Mouse (Mus musculus): ENCODE data around the gene Terf2.

The Terf2 gene

GRCm38 (mm10) chr8:107096366-107097036, at the start of gene Terf2:
Gene Terf2 (minus strand): TSS chr8:107096547.
- DNase-seq (ENCODE audit: low spot score in 2 of 2), result peak; percentile 94 to 95

DNA sequence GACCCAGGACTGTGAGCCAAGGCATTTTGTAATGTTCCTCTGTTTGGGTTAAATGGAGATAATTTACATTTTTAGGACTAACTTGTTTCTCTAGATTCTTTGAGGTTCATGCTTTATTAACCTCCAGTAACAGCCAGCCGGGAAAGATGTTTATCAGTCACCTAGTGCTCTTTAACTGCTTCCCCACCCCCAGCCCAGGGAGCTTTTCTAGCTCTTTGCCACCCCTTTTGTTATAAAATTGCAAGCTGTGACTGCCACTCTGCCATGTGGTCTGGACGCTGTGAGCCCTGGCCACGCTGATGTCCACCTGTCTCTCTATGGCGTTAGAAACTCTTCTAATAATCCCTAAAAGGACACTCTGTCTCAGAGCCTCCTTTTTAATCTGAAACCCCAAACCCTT, 47.2 kb upstream of the Terf2 start:
- no peak for DNase-seq (ENCODE audit: low spot score in 2 of 2)

DNA sequence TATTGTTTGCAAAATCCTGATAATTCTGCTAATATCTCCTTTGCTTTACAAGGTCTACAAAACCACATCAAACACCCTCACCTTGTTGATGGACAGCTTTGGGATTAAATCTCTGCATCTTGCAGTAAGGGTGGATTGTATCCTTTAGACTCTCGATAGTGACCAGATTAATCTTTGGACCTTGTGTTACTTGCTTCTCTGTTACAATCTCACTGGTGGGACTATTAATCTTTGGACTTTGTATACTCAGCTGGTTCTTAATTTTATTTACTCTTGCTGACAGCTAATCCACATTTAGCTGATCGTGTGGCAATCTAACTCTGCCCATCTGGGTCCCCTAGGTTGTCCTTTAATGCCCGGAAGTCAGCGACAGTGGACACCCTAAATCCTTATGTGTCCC, 46.2 kb upstream of the Terf2 start:
- DNase-seq (ENCODE audit: low spot score in 2 of 2), result no peak

DNA sequence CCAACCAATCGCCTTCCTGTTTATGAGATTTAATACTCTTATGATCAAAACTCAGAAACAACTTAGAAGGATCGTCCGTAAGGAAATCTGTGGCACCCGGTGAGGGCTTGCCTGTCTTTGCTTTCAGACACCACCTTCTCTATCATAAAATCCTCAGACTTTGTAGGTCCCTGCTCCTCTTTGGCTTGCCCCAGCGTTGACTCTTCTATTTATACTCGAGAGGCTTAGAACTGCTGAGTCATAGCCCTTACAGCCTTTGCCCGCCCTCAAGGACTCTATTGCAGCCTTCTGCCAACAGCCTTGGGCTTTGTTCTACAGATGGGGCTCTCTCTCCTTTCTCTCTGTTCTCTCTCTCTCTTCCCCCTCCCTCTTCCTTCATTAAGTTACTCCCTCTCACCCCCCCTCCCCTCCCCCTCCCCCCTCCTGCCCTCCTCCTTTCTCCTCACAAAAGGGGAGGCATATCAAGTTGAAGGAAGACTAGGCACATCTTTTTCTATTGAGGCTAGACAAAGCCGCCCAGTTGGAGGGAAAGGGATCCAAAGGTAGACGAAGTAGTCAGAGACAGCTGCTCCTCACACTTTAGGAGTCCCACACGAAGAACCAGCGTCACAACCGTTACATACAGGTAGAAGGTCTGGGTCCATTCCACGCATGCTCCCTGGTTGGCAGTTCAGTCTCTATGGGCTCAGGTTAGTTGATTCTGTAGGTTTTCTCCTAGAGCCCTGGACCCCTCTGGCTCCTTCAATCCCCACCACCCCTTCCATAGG, 43.5 kb upstream of the Terf2 start:
- DNase-seq (ENCODE audit: low spot score in 2 of 2), result no peak

DNA sequence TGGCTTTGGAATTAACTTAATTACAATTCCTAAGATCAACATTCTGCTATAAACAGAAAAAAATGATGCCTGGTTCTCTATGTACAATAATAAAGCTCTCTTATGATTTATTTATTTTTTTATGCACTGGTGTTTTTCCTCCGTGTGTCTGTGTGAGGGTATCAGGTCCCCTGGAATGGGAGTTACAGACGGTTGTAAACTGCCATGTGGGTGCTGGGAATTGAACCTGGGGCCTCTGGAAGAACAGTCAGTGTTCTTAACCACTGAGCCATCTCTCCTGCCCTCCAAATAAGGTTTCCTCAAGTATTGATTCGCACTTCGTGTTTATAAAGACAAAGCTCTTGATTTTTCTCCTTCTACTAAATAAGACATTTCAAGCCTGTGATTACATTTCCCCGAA, 42.0 kb upstream of the Terf2 start:
- DNase-seq (ENCODE audit: low spot score in 2 of 2), result no peak

DNA sequence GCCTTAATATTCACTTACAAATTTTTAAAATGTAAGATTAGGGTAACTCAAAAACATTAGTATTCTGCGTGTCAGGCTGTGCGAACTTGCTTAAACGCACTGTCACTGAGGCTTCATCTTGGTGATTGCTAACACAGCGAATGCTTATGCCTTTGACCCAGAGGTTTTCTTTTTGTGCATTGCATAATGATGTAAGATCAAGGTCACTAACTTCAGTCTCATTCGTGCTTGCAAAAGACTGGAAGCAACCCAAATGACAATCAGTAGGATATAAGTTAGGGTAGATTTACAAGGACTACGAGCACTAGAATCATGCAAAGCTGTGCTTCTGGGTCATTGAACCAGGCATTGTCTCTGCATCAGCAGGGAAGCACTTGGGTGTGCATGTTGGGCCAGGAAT, 41.2 kb upstream of the Terf2 start:
- no peak for DNase-seq (ENCODE audit: low spot score in 2 of 2)

DNA sequence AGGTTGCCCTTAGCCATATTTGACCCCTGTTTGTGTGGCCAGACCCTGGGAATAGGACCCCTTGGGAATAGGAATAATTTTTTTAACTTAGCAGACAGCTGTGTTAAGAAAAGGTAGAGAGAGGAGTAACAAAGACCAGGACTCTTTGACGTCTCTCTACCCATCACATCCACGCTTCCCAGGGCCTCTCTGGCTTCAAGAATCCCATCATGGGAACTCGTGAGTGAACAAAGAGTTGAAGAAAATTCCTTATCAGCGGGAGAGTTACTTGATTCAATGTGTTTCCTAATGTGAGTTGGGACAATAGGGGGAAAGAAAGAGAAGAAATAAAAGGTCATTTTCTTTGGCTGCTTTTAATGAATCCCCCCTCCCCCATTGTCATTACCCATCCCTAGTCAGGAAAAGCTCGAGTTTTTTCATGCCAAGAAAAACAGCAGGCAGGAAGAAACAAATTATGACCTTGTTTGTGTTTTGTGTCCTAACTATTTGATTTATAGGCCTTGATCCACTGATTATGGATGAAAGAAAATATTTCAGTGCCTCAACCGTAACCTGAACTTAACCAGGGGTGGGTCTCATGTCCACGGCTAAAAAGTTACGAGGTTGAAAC, 39.8 kb upstream of the Terf2 start:
- no peak for DNase-seq (ENCODE audit: low spot score in 2 of 2)

DNA sequence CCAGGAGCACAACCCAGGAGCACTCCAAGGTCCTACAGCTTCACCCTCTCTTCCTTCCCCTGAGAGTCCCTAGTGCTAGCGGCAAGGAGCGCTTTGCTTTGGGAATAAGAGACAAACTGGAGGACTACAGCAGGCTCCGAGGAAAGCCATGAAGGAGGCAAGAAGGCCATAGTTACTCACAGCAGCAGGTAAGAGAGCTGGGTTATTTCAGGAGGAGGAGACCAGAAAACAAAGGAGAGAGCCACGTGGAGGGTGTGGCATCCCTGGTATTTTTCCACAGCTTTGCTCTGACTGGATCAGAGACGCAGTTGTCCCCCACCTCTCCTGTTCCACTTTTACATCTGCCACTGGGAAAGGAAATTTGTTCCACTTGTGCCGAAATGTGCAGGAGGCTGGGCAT, 37.5 kb upstream of the Terf2 start:
- no peak for DNase-seq (ENCODE audit: low spot score in 2 of 2)

DNA sequence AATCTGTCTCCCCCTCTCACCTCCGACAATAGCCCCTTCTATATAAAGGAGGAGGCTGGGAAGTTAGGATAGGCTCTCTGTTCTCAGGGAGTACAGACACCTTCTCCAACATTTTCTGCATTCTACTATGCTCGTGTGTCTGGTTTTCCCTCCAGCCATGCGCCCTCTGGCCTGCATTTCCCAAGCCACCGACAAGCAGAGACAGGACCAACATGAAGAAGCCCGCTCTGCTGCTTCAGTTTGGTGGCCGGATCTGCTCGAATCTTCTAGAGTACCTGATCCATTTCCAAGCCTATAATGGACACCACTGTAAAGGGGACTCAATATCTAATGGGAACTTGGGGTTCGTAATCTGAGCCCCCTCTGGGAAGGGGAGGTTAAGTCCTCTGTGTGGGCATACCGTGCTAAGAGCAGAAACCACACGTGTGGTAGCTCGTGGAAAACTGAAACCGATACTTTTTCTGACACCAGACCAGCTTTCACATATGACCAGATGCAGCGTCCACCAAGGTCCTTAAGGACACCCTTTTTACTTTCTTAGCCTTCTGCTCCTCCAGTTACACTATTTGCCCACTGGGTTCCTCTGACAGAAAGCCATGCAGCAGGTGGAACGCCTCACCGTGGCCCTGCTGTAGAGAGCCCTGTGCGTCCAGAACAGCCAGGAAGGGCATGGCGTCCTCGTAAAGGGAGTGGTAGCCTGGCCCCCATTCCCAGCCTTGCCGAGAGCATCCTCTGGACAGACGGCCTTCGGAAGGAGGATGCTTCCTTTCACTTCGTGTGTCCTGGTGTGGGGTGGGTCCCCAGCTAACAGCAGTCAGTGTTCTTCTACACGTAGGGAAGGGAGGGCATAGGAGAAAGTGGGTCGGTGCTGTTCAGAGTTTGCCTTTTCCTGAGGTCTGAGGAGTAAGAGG, 36.5 kb upstream of the Terf2 start:
- DNase-seq (ENCODE audit: low spot score in 2 of 2), result no peak

GRCm38 (mm10) chr8:107130028-107130427, 33.7 kb upstream of the Terf2 start:
- DNase-seq (ENCODE audit: low spot score in 2 of 2), result no peak

DNA sequence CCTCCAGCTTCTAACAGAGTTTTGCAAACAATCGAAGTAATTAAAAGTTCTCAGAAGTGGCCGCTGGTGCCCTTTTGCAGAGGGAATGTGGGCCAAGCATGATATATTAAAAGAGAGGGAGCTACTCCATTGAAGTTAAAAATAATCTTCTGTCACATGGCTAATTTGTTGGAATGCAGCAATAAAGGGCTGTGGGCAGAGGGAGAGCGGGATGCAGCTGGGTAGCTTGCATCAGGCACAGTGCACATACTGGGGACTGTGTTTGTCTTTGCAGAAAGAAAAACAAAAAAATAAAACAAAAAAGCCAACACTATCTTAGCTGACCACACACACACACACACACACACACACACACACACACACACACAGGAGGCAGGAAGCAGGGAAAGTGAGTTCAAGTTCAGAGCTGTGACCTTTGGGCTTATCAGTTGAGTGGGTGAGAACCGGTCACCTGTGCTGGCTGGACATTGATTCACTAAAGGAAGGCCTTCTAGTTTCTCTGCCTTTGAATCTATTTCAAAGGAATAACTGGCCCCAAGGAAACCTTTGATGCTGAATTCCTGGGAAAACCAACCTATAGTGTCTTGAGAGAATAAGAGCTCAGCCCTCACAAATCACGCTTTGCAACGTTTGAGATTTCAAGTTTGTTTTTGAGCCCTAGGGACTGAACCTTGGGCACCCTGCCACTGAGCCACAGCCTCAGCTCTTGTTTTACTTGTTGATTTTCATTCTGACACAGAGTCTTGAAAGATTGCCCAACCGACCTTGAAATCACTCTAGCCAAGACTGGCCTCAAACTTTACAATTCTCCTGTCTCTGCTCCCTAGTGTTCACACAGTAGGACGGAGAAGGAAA, 33.1 kb upstream of the Terf2 start:
- no peak for DNase-seq (ENCODE audit: low spot score in 2 of 2)

GRCm38 (mm10) chr8:107124343-107124742, 28.0 kb upstream of the Terf2 start:
- no peak for DNase-seq (ENCODE audit: low spot score in 2 of 2)

- no peak for DNase-seq (ENCODE audit: low spot score in 2 of 2)
Measured at GRCm38 (mm10) chr8:107123063-107123614, 26.8 kb upstream of the Terf2 start.

- DNase-seq (ENCODE audit: low spot score in 2 of 2), result no peak
Measured at GRCm38 (mm10) chr8:107121681-107122291, 25.4 kb upstream of the Terf2 start.

GRCm38 (mm10) chr8:107120806-107121205, 24.5 kb upstream of the Terf2 start:
- no peak for DNase-seq (ENCODE audit: low spot score in 2 of 2)

GRCm38 (mm10) chr8:107119412-107119811, 23.1 kb upstream of the Terf2 start:
- no peak for DNase-seq (ENCODE audit: low spot score in 2 of 2)

DNA sequence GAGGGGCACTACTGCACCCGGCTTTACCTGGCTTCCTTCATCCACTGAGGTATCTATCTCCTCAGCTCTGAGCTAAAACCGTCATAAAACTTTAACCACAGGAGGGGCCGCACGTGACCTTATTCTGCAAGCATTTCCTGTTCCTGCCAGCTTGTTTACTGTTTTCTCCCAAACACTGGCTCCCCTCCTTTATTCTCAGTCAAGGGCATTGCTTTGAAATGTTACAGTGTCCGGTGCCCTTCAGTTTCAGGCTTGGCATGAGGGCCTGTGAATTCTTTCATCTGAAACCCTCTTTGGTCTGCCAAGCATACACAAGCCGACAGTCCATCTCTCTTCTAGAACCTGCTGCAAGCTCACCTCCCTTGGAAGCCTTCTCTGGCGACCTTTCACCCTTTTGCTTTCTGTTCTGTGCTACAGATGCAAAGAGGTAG, 22.5 kb upstream of the Terf2 start:
- no peak for DNase-seq (ENCODE audit: low spot score in 2 of 2)

- DNase-seq (ENCODE audit: low spot score in 2 of 2), result no peak
Measured at GRCm38 (mm10) chr8:107117019-107117418, 20.7 kb upstream of the Terf2 start.

- peak; percentile 90 for DNase-seq (ENCODE audit: low spot score in 2 of 2)
Measured at GRCm38 (mm10) chr8:107116023-107116422, 19.7 kb upstream of the Terf2 start.

GRCm38 (mm10) chr8:107115008-107115320, 18.6 kb upstream of the Terf2 start:
- no peak for DNase-seq (ENCODE audit: low spot score in 2 of 2)

Measured in right cerebral cortex, adult 2 months (tissue).